Mouse (Mus musculus): ENCODE measurements at regions not wholly inside any gene's neighbourhood (a gene's known extent, or its start where the extent isn't known, plus 50 kb on each side); places are given as distances from the start of the nearest gene placed in this dataset.

GRCm38 (mm10) chr3:38697871-38698270 lies 188.9 kb upstream of the Fat4 start:
- no peak for DNase-seq (ENCODE audit: low read depth, low spot score)

- DNase-seq (ENCODE audit: low read depth, low spot score): no peak
Measured at GRCm38 (mm10) chr3:38697349-38697748, 189.4 kb upstream of the Fat4 start.

- DNase-seq (ENCODE audit: low read depth, low spot score): no peak
Measured at GRCm38 (mm10) chr3:38695836-38696235, 190.9 kb upstream of the Fat4 start.

GRCm38 (mm10) chr3:38692768-38693167 lies 194.0 kb upstream of the Fat4 start:
- no peak for DNase-seq (ENCODE audit: low read depth, low spot score)

- no peak for DNase-seq (ENCODE audit: low read depth, low spot score)
Measured at GRCm38 (mm10) chr3:38684247-38684991, 199.8 kb upstream of the Ankrd50 start.

GRCm38 (mm10) chr3:38663670-38664494 lies 179.2 kb upstream of the Ankrd50 start:
- DNase-seq (ENCODE audit: low read depth, low spot score): peak; percentile 6

GRCm38 (mm10) chr3:38663023-38663422 lies 178.4 kb upstream of the Ankrd50 start:
- peak; percentile 37 for DNase-seq (ENCODE audit: low read depth, low spot score)

- DNase-seq (ENCODE audit: low read depth, low spot score): no peak
Measured at GRCm38 (mm10) chr3:38656790-38657189, 172.1 kb upstream of the Ankrd50 start.

GRCm38 (mm10) chr3:38653928-38654327 lies 169.3 kb upstream of the Ankrd50 start:
- DNase-seq (ENCODE audit: low read depth, low spot score): no peak

GRCm38 (mm10) chr3:38652985-38653685 lies 168.5 kb upstream of the Ankrd50 start:
- DNase-seq (ENCODE audit: low read depth, low spot score): no peak

GRCm38 (mm10) chr3:38650176-38650575 lies 165.5 kb upstream of the Ankrd50 start:
- no peak for DNase-seq (ENCODE audit: low read depth, low spot score)

GRCm38 (mm10) chr3:38648633-38649032 lies 164.0 kb upstream of the Ankrd50 start:
- DNase-seq (ENCODE audit: low read depth, low spot score): no peak

- DNase-seq (ENCODE audit: low read depth, low spot score): no peak
Measured at GRCm38 (mm10) chr3:38647737-38648330, 163.2 kb upstream of the Ankrd50 start.

GRCm38 (mm10) chr3:38641733-38642132 lies 157.1 kb upstream of the Ankrd50 start:
- no peak for DNase-seq (ENCODE audit: low read depth, low spot score)

- DNase-seq (ENCODE audit: low read depth, low spot score): no peak
Measured at GRCm38 (mm10) chr3:38636806-38637205, 152.2 kb upstream of the Ankrd50 start.

- DNase-seq (ENCODE audit: low read depth, low spot score): no peak
Measured at GRCm38 (mm10) chr3:38633347-38633746, 148.7 kb upstream of the Ankrd50 start.

- no peak for DNase-seq (ENCODE audit: low read depth, low spot score)
Measured at GRCm38 (mm10) chr3:38625575-38626184, 141.0 kb upstream of the Ankrd50 start.

- no peak for DNase-seq (ENCODE audit: low read depth, low spot score)
Measured at GRCm38 (mm10) chr3:38617989-38618388, 133.3 kb upstream of the Ankrd50 start.

GRCm38 (mm10) chr3:38617217-38617616 lies 132.6 kb upstream of the Ankrd50 start:
- DNase-seq (ENCODE audit: low read depth, low spot score): no peak

- peak; percentile 8 for DNase-seq (ENCODE audit: low read depth, low spot score)
Measured at GRCm38 (mm10) chr3:38613706-38614105, 129.1 kb upstream of the Ankrd50 start.

- no peak for DNase-seq (ENCODE audit: low read depth, low spot score)
Measured at GRCm38 (mm10) chr3:38591531-38591930, 106.9 kb upstream of the Ankrd50 start.

Data from ES-CJ7 (cell line).